Mouse (Mus musculus) liver, adult 2 months (tissue): Measurements from ENCODE around the gene Mab21l3. TPM values are rescaled to one million over a fixed set of nuclear protein-coding genes. Genes with fewer than 3 reads are reported as not detected.

Experiments used
- DNase-seq: peaks from one replicate; pipeline ENCODE4 v3.0.0-alpha.2; 2011; ENCODE audit warnings: low read depth, low spot score; ENCODE audit errors: extremely low read depth
- H3K27ac ChIP-seq: fragments of 200-500 bp; replicated peaks from 2 replicates; pipeline ENCODE4 v1.5.1; 2012; ENCODE audit warnings: low read depth, mild to moderate bottlenecking, control low read depth, inconsistent platforms, low read length; ENCODE audit not compliant: insufficient read depth
- H3K27me3 ChIP-seq: fragments of 200-500 bp; 2 replicates; pipeline ENCODE4 v1.6.1; 2012; ENCODE audit warnings: mild to moderate bottlenecking, moderate library complexity, low read length, inconsistent platforms; ENCODE audit not compliant: control insufficient read depth, insufficient read depth
- H3K36me3 ChIP-seq: fragments of 200-500 bp; 2 replicates; pipeline ENCODE4 v1.6.1; 2012; ENCODE audit warnings: low read length, inconsistent platforms; ENCODE audit not compliant: control insufficient read depth, insufficient read depth
- H3K4me1 ChIP-seq: fragments of 200-500 bp; 2 replicates; pipeline ENCODE4 v1.6.1; 2011; ENCODE audit warnings: low read length; ENCODE audit not compliant: control insufficient read depth, insufficient read depth
- H3K4me3 ChIP-seq: fragments of 200-500 bp; 2 replicates; pipeline ENCODE4 v1.5.1; 2011; ENCODE audit warnings: low read depth, mild to moderate bottlenecking, control low read depth, low read length, moderate library complexity; ENCODE audit not compliant: insufficient read depth
- H3K79me2 ChIP-seq: fragments of 200-500 bp; 2 replicates; pipeline ENCODE4 v1.6.1; 2012; ENCODE audit warnings: inconsistent platforms, mild to moderate bottlenecking, low read length, moderate library complexity; ENCODE audit not compliant: control insufficient read depth, insufficient read depth
- H3K9ac ChIP-seq: fragments of 200-500 bp; 2 replicates; pipeline ENCODE4 v1.6.1; 2012; ENCODE audit warnings: low read depth, mild to moderate bottlenecking, control low read depth, inconsistent platforms, low read length
- CTCF ChIP-seq: fragments of 200-500 bp; IDR thresholded peaks from 2 replicates; pipeline ENCODE4 v1.5.1; 2011; ENCODE audit warnings: low read depth, low read length, control low read depth
- POLR2A ChIP-seq: fragments of 200-500 bp; IDR thresholded peaks from 2 replicates; pipeline ENCODE4 v1.6.1; 2011; ENCODE audit warnings: low read length, control low read depth; ENCODE audit not compliant: insufficient read depth; ENCODE audit errors: extremely low read depth
- WGBS: fragments of 180-500 bp; shearing (Covaris S2); methylation state at CpG from one replicate; pipeline ENCODE4 v1.1.7; 2018; 5-methylcytosine and 5-hydroxymethylcytosine counted together
- polyA plus RNA-seq: library from polyadenylated mRNA; depleted of rRNA; stranded (reverse); fragments of >200 nt; gene quantifications from 2 replicates; pipeline ENCODE4 v1.2.3, GENCODE M21; 2012
- total RNA-seq: library from RNA; depleted of rRNA; stranded (reverse); fragments of >200 nt; gene quantifications from 2 replicates; pipeline ENCODE4 v1.2.3, GENCODE M21; 2014

Gene Mab21l3
- total and polyA plus RNA-seq, 2 experiments: 0.09 TPM; not detected in 1

DNA sequence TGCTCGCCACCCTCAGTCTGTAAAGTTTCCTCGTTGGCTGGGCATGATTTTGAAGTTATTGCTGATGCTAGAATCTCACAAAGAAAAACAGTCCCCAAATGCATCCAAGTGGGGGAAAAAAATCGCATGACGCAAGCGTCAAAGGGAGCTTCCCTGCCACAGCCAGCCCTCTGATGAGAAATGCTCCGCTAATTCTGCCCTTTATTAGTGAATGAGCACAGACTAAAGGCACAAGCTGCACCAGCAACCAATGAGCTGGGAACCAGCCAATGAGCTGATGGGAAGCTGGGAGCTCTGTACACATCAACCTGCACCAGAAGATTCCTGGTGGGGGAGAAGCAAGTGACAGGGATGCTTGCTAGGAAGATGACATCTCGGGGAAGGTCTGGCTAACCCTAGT, 11.0 kb upstream of the Mab21l3 start:
- Histone ChIP-seq H3K27me3 (no peaks in the 10 kb centered on the region), H3K27ac (no peak overlapping the region), H3K36me3 (peaks cover 17% of the 10 kb centered on the region), H3K9ac (no peak overlapping the region), H3K4me3 (no peak overlapping the region), H3K4me1 (no peaks in the 10 kb centered on the region), H3K79me2 (no peaks in the 10 kb centered on the region)
- no peak for DNase-seq
- WGBS: 94% methylated on average over 7 of the region's 7 CpGs
- TF ChIP-seq CTCF: no peak
- no peak for TF ChIP-seq POLR2A

DNA sequence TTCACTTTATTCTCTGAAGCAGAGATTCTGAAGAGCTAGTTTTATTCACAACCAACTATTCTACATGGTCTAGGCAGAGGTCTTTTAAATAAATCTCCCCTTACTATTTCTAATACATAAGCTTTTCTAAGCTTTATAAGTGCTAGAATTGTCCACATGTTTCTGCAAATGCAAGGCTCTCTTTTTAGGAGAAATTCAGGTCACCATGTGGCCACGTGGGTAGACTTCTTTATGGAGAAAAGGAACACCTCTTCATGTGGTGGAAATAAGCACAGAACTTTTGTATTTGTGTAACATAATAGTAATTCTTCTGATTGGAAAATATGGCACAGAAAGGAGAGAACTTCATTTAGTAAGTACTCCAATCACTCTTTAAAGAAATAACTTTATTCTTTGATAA, 5.3 kb upstream of the Mab21l3 start:
- no peaks in the 10 kb centered on the region for H3K27me3 ChIP-seq
- no peak for DNase-seq
- no peak overlapping the region for H3K9ac ChIP-seq
- TF ChIP-seq POLR2A: no peak
- no peak for TF ChIP-seq CTCF
- H3K36me3 ChIP-seq: peaks cover 2% of the 10 kb centered on the region
- no peak overlapping the region for H3K4me3 ChIP-seq
- no peaks in the 10 kb centered on the region for H3K79me2 ChIP-seq
- peaks cover 6% of the 10 kb centered on the region for H3K4me1 ChIP-seq
- no peak overlapping the region for H3K27ac ChIP-seq
- 76% methylated on average over 1 of the region's 1 CpGs for WGBS

DNA sequence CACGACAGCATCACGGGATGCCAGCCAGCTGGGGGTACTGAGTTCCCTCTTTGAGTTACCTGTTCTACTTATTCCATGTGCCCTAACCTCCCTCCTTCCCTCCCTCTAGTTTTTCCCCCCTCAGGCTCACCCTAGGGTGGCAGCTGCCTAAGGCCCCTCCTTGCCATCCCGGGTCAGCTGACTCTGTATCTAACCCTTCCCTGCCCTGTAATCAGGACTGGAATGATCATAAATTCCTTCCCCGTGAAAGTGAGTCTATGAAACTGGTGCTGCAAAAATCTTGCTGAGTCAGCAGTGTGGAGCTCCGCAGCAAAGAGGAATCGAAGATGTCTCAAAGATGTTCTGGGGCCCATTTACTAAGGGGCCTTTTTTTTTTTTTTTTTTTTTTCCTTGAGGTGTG, 2.6 kb upstream of the Mab21l3 start:
- Histone ChIP-seq H3K4me1 (peaks cover 6% of the 10 kb centered on the region), H3K4me3 (no peak overlapping the region), H3K9ac (no peak overlapping the region), H3K36me3 (no peaks in the 10 kb centered on the region), H3K79me2 (no peaks in the 10 kb centered on the region), H3K27me3 (no peaks in the 10 kb centered on the region), H3K27ac (no peak overlapping the region)
- no peak for DNase-seq
- WGBS: 82% methylated on average over 6 of the region's 6 CpGs
- TF ChIP-seq POLR2A (no peak), CTCF (no peak)

DNA sequence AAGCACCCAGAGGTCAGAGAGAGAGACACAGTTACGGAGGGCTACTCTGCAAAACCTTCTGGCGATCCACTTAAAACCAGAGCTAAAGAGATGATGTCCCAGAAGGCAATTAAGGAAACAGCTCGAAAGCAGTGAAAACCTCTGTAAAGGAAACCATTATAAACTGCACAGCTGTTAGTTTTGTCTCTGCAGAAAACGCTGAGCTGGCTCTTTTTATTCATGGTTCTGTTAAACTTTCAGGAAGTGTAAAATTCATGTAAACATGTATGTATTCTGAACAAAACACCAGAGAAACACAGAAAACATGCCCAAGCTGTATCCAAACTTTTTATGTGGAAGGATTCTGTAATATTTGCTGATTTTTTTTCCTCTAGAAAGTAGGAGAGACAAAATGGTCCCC, 2.7 kb downstream of the Mab21l3 start:
- no peaks in the 10 kb centered on the region for H3K4me1 ChIP-seq
- no peaks in the 10 kb centered on the region for H3K79me2 ChIP-seq
- H3K9ac ChIP-seq: no peak overlapping the region
- no peak for TF ChIP-seq CTCF
- no peaks in the 10 kb centered on the region for H3K36me3 ChIP-seq
- DNase-seq: no peak
- no peak overlapping the region for H3K27ac ChIP-seq
- no peaks in the 10 kb centered on the region for H3K27me3 ChIP-seq
- H3K4me3 ChIP-seq: no peak overlapping the region
- whole genome bisulfite sequencing: 70% methylated on average over 4 of the region's 4 CpGs

DNA sequence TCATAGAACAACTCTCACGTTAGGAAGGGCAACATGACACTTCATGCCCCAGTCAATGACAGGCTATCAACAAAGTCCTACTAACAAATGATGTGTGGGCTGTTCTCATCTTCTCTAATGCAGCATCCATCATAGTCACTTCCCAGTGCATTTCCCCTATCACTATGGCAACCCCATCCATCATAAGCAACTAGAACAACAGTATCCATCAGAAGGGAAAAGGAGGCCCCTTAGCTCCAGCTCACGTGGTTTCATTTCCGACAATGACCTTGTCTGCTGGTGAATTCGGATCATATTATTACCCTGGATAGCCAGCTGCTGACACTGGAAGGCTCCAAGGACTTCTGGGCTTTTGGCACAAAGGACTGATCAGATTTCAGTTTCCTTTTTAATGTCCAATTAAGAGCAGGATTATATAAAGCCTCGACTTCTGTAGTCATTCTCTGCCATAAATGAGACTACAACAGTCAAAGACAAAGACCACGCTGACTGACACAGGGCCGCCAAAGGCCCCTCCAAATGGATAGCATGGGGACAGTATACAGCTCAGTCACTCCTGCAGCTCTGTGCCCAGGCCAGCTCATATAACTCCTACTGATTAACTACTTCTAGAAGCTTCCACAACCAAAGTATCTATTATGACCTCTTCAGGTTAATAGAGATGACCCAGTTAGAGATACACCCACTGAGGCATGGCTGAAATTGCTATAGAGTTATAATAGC, 6.2 kb downstream of the Mab21l3 start:
- Histone ChIP-seq H3K36me3 (no peaks in the 10 kb centered on the region), H3K4me3 (no peak overlapping the region), H3K27me3 (no peaks in the 10 kb centered on the region), H3K27ac (no peak overlapping the region), H3K9ac (no peak overlapping the region), H3K4me1 (no peaks in the 10 kb centered on the region), H3K79me2 (no peaks in the 10 kb centered on the region)
- DNase-seq: no peak
- WGBS: 85% methylated on average over 7 of the region's 7 CpGs
- TF ChIP-seq POLR2A (no peak), CTCF (no peak)

DNA sequence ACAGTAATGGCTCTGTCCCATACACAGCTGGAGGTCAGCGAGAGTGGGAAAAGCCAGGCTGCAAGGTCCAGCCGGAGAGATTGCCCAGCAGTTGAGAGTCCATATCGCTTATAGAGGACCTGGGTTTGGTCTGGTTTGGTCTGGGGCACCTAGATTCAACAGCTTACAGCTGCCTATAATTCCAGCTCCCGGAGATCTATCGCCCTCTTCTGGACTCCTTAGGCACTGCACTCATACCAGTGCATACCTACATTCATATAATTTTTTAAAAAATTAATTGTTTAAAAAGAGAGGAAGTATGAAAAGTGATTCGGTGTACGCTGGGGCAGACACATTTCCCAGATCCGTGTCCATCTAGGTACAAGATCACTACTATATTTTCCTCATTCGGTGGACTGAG, 9.4 kb downstream of the Mab21l3 start:
- WGBS: 92% methylated on average over 9 of the region's 9 CpGs

More for the DNA sequence above, 9.4 kb downstream of the Mab21l3 start:
- no peaks in the 10 kb centered on the region for H3K27me3 ChIP-seq
- no peak overlapping the region for H3K9ac ChIP-seq
- H3K79me2 ChIP-seq: no peaks in the 10 kb centered on the region
- peaks cover 2% of the 10 kb centered on the region; the same call in 1 of the 2 replicates for H3K4me1 ChIP-seq
- no peaks in the 10 kb centered on the region for H3K36me3 ChIP-seq
- TF ChIP-seq CTCF (no peak), POLR2A (no peak)
- no peak for DNase-seq
- H3K4me3 ChIP-seq: no peak overlapping the region
- H3K27ac ChIP-seq: no peak overlapping the region
